Mouse (Mus musculus): ENCODE data around the gene Snrnp70.

- TF ChIP-seq POLR2A (IDR thresholded peaks at IDR 0.05; ENCODE audit: borderline replicate concordance, control insufficient read depth, low read depth, low read length) (no peak), CTCF (IDR thresholded peaks at IDR 0.05; ENCODE audit: control insufficient read depth, insufficient read depth, low read length) (no peak)
Measured at GRCm38 (mm10) chr7:45426556-45426955, 31.0 kb upstream of the Snrnp70 start.
